Mouse (Mus musculus): ENCODE results near the gene Ufc1. TPM values are rescaled to one million over a fixed set of nuclear protein-coding genes. Genes with fewer than 3 reads are reported as not detected.
A peak's percentile ranks its signal among the peaks of the same experiment; 100 is the strongest.

Gene Ufc1
- total and polyA plus RNA-seq, 2 experiments from 2014 or later = 83.7 to 128 TPM

GRCm38 (mm10) chr1:171271196-171271595, 23.6 kb downstream of the Ufc1 start:
- H3K4me1 ChIP-seq (ENCODE audit: insufficient read depth, low read length) = peaks cover 9% of the 10 kb centered on the region; the same call in 1 of the 2 replicates
- peak overlapping the region; percentile 87 for H3K4me3 ChIP-seq (ENCODE audit: low read depth, low read length)
- ATAC-seq (ENCODE audit: low FRiP score) (no peak), DNase-seq (ENCODE audit: low spot score) (no peak)
- peak overlapping the region; percentile 89 for H3K4me2 ChIP-seq (ENCODE audit: low read depth, low read length, poor library complexity, severe bottlenecking)
- H3K9me3 ChIP-seq (ENCODE audit: low read length) = no peaks in the 10 kb centered on the region
- no peak for TF ChIP-seq CTCF (IDR thresholded peaks at IDR 0.05)
- H3K36me3 ChIP-seq (ENCODE audit: insufficient read depth, low read length) = peaks cover 25% of the 10 kb centered on the region
- H3K27ac ChIP-seq (ENCODE audit: low read depth, low read length) = no peak overlapping the region
- peak overlapping the region; percentile 82; the same call in 1 of the 2 replicates for H3K9ac ChIP-seq (replicated peaks; ENCODE audit: low read length, poor library complexity, severe bottlenecking)
- 50% methylated on average over 9 of the region's 9 CpGs for whole genome bisulfite sequencing
- H3K27me3 ChIP-seq (ENCODE audit: insufficient read depth, low read length) = no peaks in the 10 kb centered on the region

GRCm38 (mm10) chr1:171270573-171270900, 24.3 kb downstream of the Ufc1 start:
- DNase-seq (ENCODE audit: low spot score) = no peak
- WGBS = under 1% methylated on average over 18 of the region's 19 CpGs

GRCm38 (mm10) chr1:171269848-171270572, 24.8 kb downstream of the Ufc1 start, which contains the start of gene B4galt3:
TSS of gene B4galt3 (plus strand) at chr1:171270328.
- TF ChIP-seq CTCF (IDR thresholded peaks at IDR 0.05) = peak; percentile 22
- peak within 1 kb of the TSS; percentile 82 for H3K9ac ChIP-seq (replicated peaks; ENCODE audit: low read length, poor library complexity, severe bottlenecking)
- peak within 1 kb of the TSS; percentile 55 for H3K27ac ChIP-seq (ENCODE audit: low read depth, low read length)
- DNase-seq (ENCODE audit: low spot score) = peak; percentile 92
- H3K4me2 ChIP-seq (ENCODE audit: low read depth, low read length, poor library complexity, severe bottlenecking) = peak within 1 kb of the TSS; percentile 89
- H3K4me1 ChIP-seq (ENCODE audit: insufficient read depth, low read length) = peaks cover 9% of the 10 kb centered on the region; the same call in 1 of the 2 replicates
- peaks cover 14% of the 10 kb centered on the region; the same call in 1 of the 2 replicates for H3K36me3 ChIP-seq (ENCODE audit: insufficient read depth, low read length)
- H3K9me3 ChIP-seq (ENCODE audit: low read length) = no peaks in the 10 kb centered on the region
- WGBS = 4% methylated on average over 35 of the region's 36 CpGs
- H3K27me3 ChIP-seq (ENCODE audit: insufficient read depth, low read length) = no peaks in the 10 kb centered on the region
- ATAC-seq (ENCODE audit: low FRiP score) = peak; percentile 92
- H3K4me3 ChIP-seq (ENCODE audit: low read depth, low read length) = peak within 1 kb of the TSS; percentile 87

More at GRCm38 (mm10) chr1:171270573-171270900, 24.3 kb downstream of the Ufc1 start:
- H3K4me3 ChIP-seq (ENCODE audit: low read depth, low read length) = peak overlapping the region; percentile 87
- TF ChIP-seq CTCF (IDR thresholded peaks at IDR 0.05) = no peak
- no peaks in the 10 kb centered on the region for H3K27me3 ChIP-seq (ENCODE audit: insufficient read depth, low read length)
- H3K36me3 ChIP-seq (ENCODE audit: insufficient read depth, low read length) = peaks cover 18% of the 10 kb centered on the region
- ATAC-seq (ENCODE audit: low FRiP score) = peak; percentile 74
- H3K27ac ChIP-seq (ENCODE audit: low read depth, low read length) = peak overlapping the region; percentile 55
- no peaks in the 10 kb centered on the region for H3K9me3 ChIP-seq (ENCODE audit: low read length)
- H3K4me2 ChIP-seq (ENCODE audit: low read depth, low read length, poor library complexity, severe bottlenecking) = peak overlapping the region; percentile 89
- peaks cover 9% of the 10 kb centered on the region; the same call in 1 of the 2 replicates for H3K4me1 ChIP-seq (ENCODE audit: insufficient read depth, low read length)
- H3K9ac ChIP-seq (replicated peaks; ENCODE audit: low read length, poor library complexity, severe bottlenecking) = peak overlapping the region; percentile 82

- Histone ChIP-seq H3K4me1 (ENCODE audit: insufficient read depth, low read length) (peaks cover 13% of the 10 kb centered on the region; the same call in 1 of the 2 replicates), H3K27ac (ENCODE audit: low read depth, low read length) (no peak overlapping the region), H3K27me3 (ENCODE audit: insufficient read depth, low read length) (no peaks in the 10 kb centered on the region), H3K36me3 (ENCODE audit: insufficient read depth, low read length) (no peaks in the 10 kb centered on the region), H3K9ac (replicated peaks; ENCODE audit: low read length, poor library complexity, severe bottlenecking) (no peak overlapping the region), H3K9me3 (ENCODE audit: low read length) (no peaks in the 10 kb centered on the region), H3K4me3 (ENCODE audit: low read depth, low read length) (no peak overlapping the region), H3K4me2 (ENCODE audit: low read depth, low read length, poor library complexity, severe bottlenecking) (no peak overlapping the region)
- no peak for TF ChIP-seq CTCF (IDR thresholded peaks at IDR 0.05)
- 57% methylated on average over 1 of the region's 1 CpGs for WGBS
- DNase-seq (ENCODE audit: low spot score) = no peak
- no peak for ATAC-seq (ENCODE audit: low FRiP score)
Observed at GRCm38 (mm10) chr1:171268341-171268740, 26.5 kb downstream of the Ufc1 start.

- Histone ChIP-seq H3K4me1 (ENCODE audit: insufficient read depth, low read length) (peaks cover 9% of the 10 kb centered on the region; the same call in 1 of the 2 replicates), H3K27me3 (ENCODE audit: insufficient read depth, low read length) (no peaks in the 10 kb centered on the region), H3K36me3 (ENCODE audit: insufficient read depth, low read length) (no peaks in the 10 kb centered on the region), H3K9me3 (ENCODE audit: low read length) (no peaks in the 10 kb centered on the region), H3K4me3 (ENCODE audit: low read depth, low read length) (no peak overlapping the region), H3K27ac (ENCODE audit: low read depth, low read length) (no peak overlapping the region), H3K9ac (replicated peaks; ENCODE audit: low read length, poor library complexity, severe bottlenecking) (no peak overlapping the region), H3K4me2 (ENCODE audit: low read depth, low read length, poor library complexity, severe bottlenecking) (no peak overlapping the region)
- WGBS = 79% methylated on average over 4 of the region's 4 CpGs
- DNase-seq (ENCODE audit: low spot score) (no peak), ATAC-seq (ENCODE audit: low FRiP score) (no peak)
- no peak for TF ChIP-seq CTCF (IDR thresholded peaks at IDR 0.05)
Observed at GRCm38 (mm10) chr1:171265971-171266744, 28.7 kb downstream of the Ufc1 start.
